Mouse (Mus musculus): ENCODE data around the gene Rps17. TPM values are rescaled to one million over a fixed set of nuclear protein-coding genes. Genes with fewer than 3 reads are reported as not detected.

The Rps17 gene
- total and polyA plus RNA-seq, 2 experiments from 2014 or later: 630 to 710 TPM

- H3K36me3 ChIP-seq (ENCODE audit: insufficient read depth, low read length): no peaks in the 10 kb centered on the region
- H3K27me3 ChIP-seq (ENCODE audit: insufficient read depth, low read length): no peaks in the 10 kb centered on the region
- H3K9me3 ChIP-seq (ENCODE audit: low read length): no peaks in the 10 kb centered on the region
- no peak overlapping the region for H3K27ac ChIP-seq (ENCODE audit: low read depth, low read length)
- no peak for ATAC-seq (ENCODE audit: low FRiP score)
- H3K4me2 ChIP-seq (ENCODE audit: low read depth, low read length, poor library complexity, severe bottlenecking): no peak overlapping the region
- DNase-seq (ENCODE audit: low spot score): no peak
- no peaks in the 10 kb centered on the region for H3K4me1 ChIP-seq (ENCODE audit: insufficient read depth, low read length)
- H3K9ac ChIP-seq (replicated peaks; ENCODE audit: low read length, poor library complexity, severe bottlenecking): no peak overlapping the region
- no peak for TF ChIP-seq CTCF (IDR thresholded peaks at IDR 0.05)
- H3K4me3 ChIP-seq (ENCODE audit: low read depth, low read length): no peak overlapping the region
Observed at GRCm38 (mm10) chr7:81311581-81311980, 33.5 kb downstream of the Rps17 start.

GRCm38 (mm10) chr7:81311130-81311529 lies 33.9 kb downstream of the Rps17 start:
- no peak overlapping the region for H3K27ac ChIP-seq (ENCODE audit: low read depth, low read length)
- no peaks in the 10 kb centered on the region for H3K27me3 ChIP-seq (ENCODE audit: insufficient read depth, low read length)
- H3K9me3 ChIP-seq (ENCODE audit: low read length): no peaks in the 10 kb centered on the region
- no peak overlapping the region for H3K4me3 ChIP-seq (ENCODE audit: low read depth, low read length)
- no peak for ATAC-seq (ENCODE audit: low FRiP score)
- H3K36me3 ChIP-seq (ENCODE audit: insufficient read depth, low read length): no peaks in the 10 kb centered on the region
- H3K9ac ChIP-seq (replicated peaks; ENCODE audit: low read length, poor library complexity, severe bottlenecking): no peak overlapping the region
- no peak for TF ChIP-seq CTCF (IDR thresholded peaks at IDR 0.05)
- no peaks in the 10 kb centered on the region for H3K4me1 ChIP-seq (ENCODE audit: insufficient read depth, low read length)
- H3K4me2 ChIP-seq (ENCODE audit: low read depth, low read length, poor library complexity, severe bottlenecking): no peak overlapping the region
- WGBS: 89% methylated on average over 1 of the region's 1 CpGs
- DNase-seq (ENCODE audit: low spot score): no peak

- ATAC-seq (ENCODE audit: low FRiP score) (no peak), DNase-seq (ENCODE audit: low spot score) (no peak)
- no peaks in the 10 kb centered on the region for H3K9me3 ChIP-seq (ENCODE audit: low read length)
- 93% methylated on average over 6 of the region's 6 CpGs for WGBS
- no peak for TF ChIP-seq CTCF (IDR thresholded peaks at IDR 0.05)
- H3K36me3 ChIP-seq (ENCODE audit: insufficient read depth, low read length): no peaks in the 10 kb centered on the region
- no peaks in the 10 kb centered on the region for H3K4me1 ChIP-seq (ENCODE audit: insufficient read depth, low read length)
- no peak overlapping the region for H3K9ac ChIP-seq (replicated peaks; ENCODE audit: low read length, poor library complexity, severe bottlenecking)
- no peak overlapping the region for H3K27ac ChIP-seq (ENCODE audit: low read depth, low read length)
- no peak overlapping the region for H3K4me3 ChIP-seq (ENCODE audit: low read depth, low read length)
- no peak overlapping the region for H3K4me2 ChIP-seq (ENCODE audit: low read depth, low read length, poor library complexity, severe bottlenecking)
- no peaks in the 10 kb centered on the region for H3K27me3 ChIP-seq (ENCODE audit: insufficient read depth, low read length)
Observed at GRCm38 (mm10) chr7:81309247-81309646, 35.8 kb downstream of the Rps17 start.

GRCm38 (mm10) chr7:81307735-81308134 lies 37.3 kb downstream of the Rps17 start:
- no peaks in the 10 kb centered on the region for H3K27me3 ChIP-seq (ENCODE audit: insufficient read depth, low read length)
- WGBS: 69% methylated on average over 8 of the region's 8 CpGs
- H3K4me1 ChIP-seq (ENCODE audit: insufficient read depth, low read length): no peaks in the 10 kb centered on the region
- H3K4me2 ChIP-seq (ENCODE audit: low read depth, low read length, poor library complexity, severe bottlenecking): no peak overlapping the region
- H3K36me3 ChIP-seq (ENCODE audit: insufficient read depth, low read length): no peaks in the 10 kb centered on the region
- ATAC-seq (ENCODE audit: low FRiP score) (no peak), DNase-seq (ENCODE audit: low spot score) (no peak)
- TF ChIP-seq CTCF (IDR thresholded peaks at IDR 0.05): no peak
- no peak overlapping the region for H3K27ac ChIP-seq (ENCODE audit: low read depth, low read length)
- no peak overlapping the region for H3K9ac ChIP-seq (replicated peaks; ENCODE audit: low read length, poor library complexity, severe bottlenecking)
- no peaks in the 10 kb centered on the region for H3K9me3 ChIP-seq (ENCODE audit: low read length)
- H3K4me3 ChIP-seq (ENCODE audit: low read depth, low read length): no peak overlapping the region

- no peaks in the 10 kb centered on the region for H3K9me3 ChIP-seq (ENCODE audit: low read length)
Observed at GRCm38 (mm10) chr7:81304675-81305074, 40.4 kb downstream of the Rps17 start.

GRCm38 (mm10) chr7:81304100-81304499 lies 41.0 kb downstream of the Rps17 start:
- no peak for ATAC-seq (ENCODE audit: low FRiP score)
- no peak for TF ChIP-seq CTCF (IDR thresholded peaks at IDR 0.05)
- 76% methylated on average over 5 of the region's 5 CpGs for WGBS
- Histone ChIP-seq H3K4me2 (ENCODE audit: low read depth, low read length, poor library complexity, severe bottlenecking) (no peak overlapping the region), H3K4me1 (ENCODE audit: insufficient read depth, low read length) (no peaks in the 10 kb centered on the region), H3K36me3 (ENCODE audit: insufficient read depth, low read length) (no peaks in the 10 kb centered on the region), H3K27ac (ENCODE audit: low read depth, low read length) (no peak overlapping the region), H3K9ac (replicated peaks; ENCODE audit: low read length, poor library complexity, severe bottlenecking) (no peak overlapping the region), H3K27me3 (ENCODE audit: insufficient read depth, low read length) (no peaks in the 10 kb centered on the region), H3K9me3 (ENCODE audit: low read length) (no peaks in the 10 kb centered on the region), H3K4me3 (ENCODE audit: low read depth, low read length) (no peak overlapping the region)
- no peak for DNase-seq (ENCODE audit: low spot score)

More at GRCm38 (mm10) chr7:81304675-81305074, 40.4 kb downstream of the Rps17 start:
- no peak for TF ChIP-seq CTCF (IDR thresholded peaks at IDR 0.05)
- H3K4me3 ChIP-seq (ENCODE audit: low read depth, low read length): no peak overlapping the region
- no peaks in the 10 kb centered on the region for H3K27me3 ChIP-seq (ENCODE audit: insufficient read depth, low read length)
- no peak for ATAC-seq (ENCODE audit: low FRiP score)
- no peak overlapping the region for H3K27ac ChIP-seq (ENCODE audit: low read depth, low read length)
- no peaks in the 10 kb centered on the region for H3K4me1 ChIP-seq (ENCODE audit: insufficient read depth, low read length)
- H3K9ac ChIP-seq (replicated peaks; ENCODE audit: low read length, poor library complexity, severe bottlenecking): no peak overlapping the region
- 93% methylated on average over 5 of the region's 5 CpGs for WGBS
- H3K36me3 ChIP-seq (ENCODE audit: insufficient read depth, low read length): no peaks in the 10 kb centered on the region
- H3K4me2 ChIP-seq (ENCODE audit: low read depth, low read length, poor library complexity, severe bottlenecking): no peak overlapping the region
- no peak for DNase-seq (ENCODE audit: low spot score)
